Mouse (Mus musculus): ENCODE data around the gene Nol7. TPM values are rescaled to one million over a fixed set of nuclear protein-coding genes. Genes with fewer than 3 reads are reported as not detected.
A peak's percentile ranks its signal among the peaks of the same experiment; 100 is the strongest.

Gene Nol7
- polyA plus RNA-seq (2012; rRNA removed), result 94.7 and 102 TPM in 2 replicates

GRCm38 (mm10) chr13:43398297-43399080 is at the start of gene Nol7:
Nol7 (plus strand) TSS chr13:43398390.
- DNase-seq (ENCODE audit: low read depth), result peak; percentile 98
- TF ChIP-seq CTCF (IDR thresholded peaks at IDR 0.05; ENCODE audit: borderline replicate concordance, extremely low read depth, insufficient read depth, insufficient read length) (peak; percentile 83), POLR2A (IDR thresholded peaks at IDR 0.05; ENCODE audit: borderline replicate concordance, extremely low read depth, insufficient read depth, insufficient read length, poor library complexity, severe bottlenecking) (peak; percentile 54)

GRCm38 (mm10) chr13:43349376-43349775 is 48.8 kb upstream of the Nol7 start:
- TF ChIP-seq CTCF (IDR thresholded peaks at IDR 0.05; ENCODE audit: borderline replicate concordance, extremely low read depth, insufficient read depth, insufficient read length), result no peak
- no peak for TF ChIP-seq POLR2A (IDR thresholded peaks at IDR 0.05; ENCODE audit: borderline replicate concordance, extremely low read depth, insufficient read depth, insufficient read length, poor library complexity, severe bottlenecking)
- DNase-seq (ENCODE audit: low read depth), result no peak

GRCm38 (mm10) chr13:43350489-43351169 is 47.6 kb upstream of the Nol7 start:
- no peak for DNase-seq (ENCODE audit: low read depth)
- TF ChIP-seq POLR2A (IDR thresholded peaks at IDR 0.05; ENCODE audit: borderline replicate concordance, extremely low read depth, insufficient read depth, insufficient read length, poor library complexity, severe bottlenecking) (no peak), CTCF (IDR thresholded peaks at IDR 0.05; ENCODE audit: borderline replicate concordance, extremely low read depth, insufficient read depth, insufficient read length) (no peak)

DNA sequence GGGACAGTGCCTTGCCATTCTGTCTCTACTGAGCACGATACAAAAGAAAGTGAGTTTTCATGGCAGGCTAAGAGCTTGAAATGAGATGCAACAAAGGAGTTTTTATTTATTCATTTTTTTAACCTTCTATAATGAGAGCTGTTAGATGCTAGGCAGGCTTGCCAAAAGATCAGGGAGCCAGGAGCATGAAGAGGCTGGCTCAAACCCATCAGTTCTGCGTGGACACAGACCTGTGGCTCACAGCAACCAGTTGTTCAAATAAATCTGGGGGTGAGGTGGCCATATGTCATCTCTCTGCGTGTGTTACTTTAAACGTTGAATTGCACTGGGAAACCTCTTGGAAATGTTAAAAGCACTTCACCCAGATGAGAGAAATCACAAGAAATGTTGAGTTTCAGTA is 44.8 kb upstream of the Nol7 start:
- TF ChIP-seq POLR2A (IDR thresholded peaks at IDR 0.05; ENCODE audit: borderline replicate concordance, extremely low read depth, insufficient read depth, insufficient read length, poor library complexity, severe bottlenecking), result no peak
- no peak for TF ChIP-seq CTCF (IDR thresholded peaks at IDR 0.05; ENCODE audit: borderline replicate concordance, extremely low read depth, insufficient read depth, insufficient read length)
- no peak for DNase-seq (ENCODE audit: low read depth)

- DNase-seq (ENCODE audit: low read depth), result no peak
- no peak for TF ChIP-seq CTCF (IDR thresholded peaks at IDR 0.05; ENCODE audit: borderline replicate concordance, extremely low read depth, insufficient read depth, insufficient read length)
- no peak for TF ChIP-seq POLR2A (IDR thresholded peaks at IDR 0.05; ENCODE audit: borderline replicate concordance, extremely low read depth, insufficient read depth, insufficient read length, poor library complexity, severe bottlenecking)
These were observed 43.8 kb upstream of the Nol7 start for GRCm38 (mm10) chr13:43354362-43354761.

DNA sequence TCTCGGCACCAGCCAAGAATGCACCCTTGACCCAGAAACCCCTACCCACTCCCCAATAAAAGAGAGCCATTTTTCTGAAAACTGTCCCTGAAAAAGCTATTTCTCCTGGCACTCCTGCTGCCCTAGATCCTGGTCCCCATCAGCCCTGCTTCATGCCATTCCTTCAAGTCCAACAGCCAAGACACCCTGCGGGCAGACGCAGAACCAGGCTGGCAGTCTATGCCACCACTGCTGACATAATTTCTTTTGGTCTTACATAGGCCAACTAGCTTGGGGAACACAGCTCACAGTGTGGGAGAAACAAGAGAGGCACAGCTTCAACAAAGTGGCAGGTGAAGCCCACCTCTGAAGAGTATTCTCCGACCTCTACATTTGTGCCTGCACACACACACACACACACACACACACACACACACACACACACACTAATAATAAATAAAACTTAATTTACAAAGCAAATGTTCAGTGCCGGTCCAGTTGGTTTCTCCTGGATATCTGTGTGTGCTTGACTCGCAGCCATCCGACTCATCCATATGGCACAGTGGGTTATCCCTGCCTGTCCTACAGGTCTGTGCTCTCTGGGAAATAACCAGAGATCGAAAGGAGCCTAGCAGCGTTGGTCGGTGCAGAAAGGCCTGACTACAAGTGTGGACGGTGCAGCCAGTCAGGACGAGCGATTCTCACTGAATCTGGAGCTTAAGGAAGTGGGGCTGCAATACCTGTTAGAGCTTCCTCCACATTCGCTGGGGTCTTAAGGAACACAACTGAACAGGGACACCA is 41.7 kb upstream of the Nol7 start:
- no peak for TF ChIP-seq POLR2A (IDR thresholded peaks at IDR 0.05; ENCODE audit: borderline replicate concordance, extremely low read depth, insufficient read depth, insufficient read length, poor library complexity, severe bottlenecking)
- no peak for TF ChIP-seq CTCF (IDR thresholded peaks at IDR 0.05; ENCODE audit: borderline replicate concordance, extremely low read depth, insufficient read depth, insufficient read length)
- DNase-seq (ENCODE audit: low read depth), result no peak

- TF ChIP-seq POLR2A (IDR thresholded peaks at IDR 0.05; ENCODE audit: borderline replicate concordance, extremely low read depth, insufficient read depth, insufficient read length, poor library complexity, severe bottlenecking), result no peak
- TF ChIP-seq CTCF (IDR thresholded peaks at IDR 0.05; ENCODE audit: borderline replicate concordance, extremely low read depth, insufficient read depth, insufficient read length), result no peak
- no peak for DNase-seq (ENCODE audit: low read depth)
These were observed 37.7 kb upstream of the Nol7 start for GRCm38 (mm10) chr13:43360534-43360933.

GRCm38 (mm10) chr13:43362353-43362752 is 35.8 kb upstream of the Nol7 start:
- TF ChIP-seq CTCF (IDR thresholded peaks at IDR 0.05; ENCODE audit: borderline replicate concordance, extremely low read depth, insufficient read depth, insufficient read length) (no peak), POLR2A (IDR thresholded peaks at IDR 0.05; ENCODE audit: borderline replicate concordance, extremely low read depth, insufficient read depth, insufficient read length, poor library complexity, severe bottlenecking) (no peak)

GRCm38 (mm10) chr13:43364985-43365824 is 33.0 kb upstream of the Nol7 start, which contains the start of gene Sirt5:
Sirt5 (plus strand) TSS chr13:43365496.
- TF ChIP-seq POLR2A (IDR thresholded peaks at IDR 0.05; ENCODE audit: borderline replicate concordance, extremely low read depth, insufficient read depth, insufficient read length, poor library complexity, severe bottlenecking), result peak; percentile 49; the same call in 1 of the 2 replicates
- TF ChIP-seq CTCF (IDR thresholded peaks at IDR 0.05; ENCODE audit: borderline replicate concordance, extremely low read depth, insufficient read depth, insufficient read length), result peak; percentile 89
- peak; percentile 96 for DNase-seq (ENCODE audit: low read depth)

More at GRCm38 (mm10) chr13:43362353-43362752, 35.8 kb upstream of the Nol7 start:
- peak; percentile 9 for DNase-seq (ENCODE audit: low read depth)

GRCm38 (mm10) chr13:43365825-43366184 is 32.4 kb upstream of the Nol7 start:
- TF ChIP-seq POLR2A (IDR thresholded peaks at IDR 0.05; ENCODE audit: borderline replicate concordance, extremely low read depth, insufficient read depth, insufficient read length, poor library complexity, severe bottlenecking) (no peak), CTCF (IDR thresholded peaks at IDR 0.05; ENCODE audit: borderline replicate concordance, extremely low read depth, insufficient read depth, insufficient read length) (no peak)
- no peak for DNase-seq (ENCODE audit: low read depth)

All from brain, embryonic 14.5 days (tissue).